Mouse (Mus musculus): ENCODE measurements around the gene Zbtb38. TPM values are rescaled to one million over a fixed set of nuclear protein-coding genes. Genes with fewer than 3 reads are reported as not detected.
A peak's percentile ranks its signal among the peaks of the same experiment; 100 is the strongest.

The Zbtb38 gene
- polyA plus RNA-seq (2015; fragmentation: Nextera tagmentation; extraction: Ambion mirVana): 6.0 and 7.5 TPM in 2 replicates

GRCm38 (mm10) chr9:96752603-96753114 is at the start of gene Zbtb38:
Zbtb38 (minus strand) TSS chr9:96752831.
- H3K36me3 ChIP-seq (replicated peaks; ENCODE audit: insufficient read depth, low read length): no peaks in the 10 kb centered on the region
- H3K27me3 ChIP-seq (ENCODE audit: insufficient read depth, low read length): no peaks in the 10 kb centered on the region
- peak; percentile 58; the same call in 1 of the 2 replicates for ATAC-seq
- H3K27ac ChIP-seq (ENCODE audit: low read depth): 0 out of 2 replicates have a peak within 1 kb of the TSS, but pooled peaks have one; percentile 11
- H3K4me2 ChIP-seq (ENCODE audit: low read depth, low read length): no peak within 1 kb of the TSS
- H3K4me1 ChIP-seq (ENCODE audit: insufficient read depth): no peaks in the 10 kb centered on the region; the same call in 1 of the 2 replicates
- TF ChIP-seq EP300 (IDR thresholded peaks at IDR 0.05; ENCODE audit: low read depth) (no peak), CTCF (IDR thresholded peaks at IDR 0.05; ENCODE audit: low read depth) (no peak)
- WGBS (ENCODE audit: insufficient replicate concordance): 75% methylated on average over 14 of the region's 15 CpGs
- peak; percentile 39 for DNase-seq
- no peak within 1 kb of the TSS for H3K9ac ChIP-seq (replicated peaks)
- H3K9me3 ChIP-seq (ENCODE audit: low read length): no peaks in the 10 kb centered on the region
- no peak within 1 kb of the TSS for H3K4me3 ChIP-seq (ENCODE audit: low read depth, low read length)

- no peak for DNase-seq
- no peaks in the 10 kb centered on the region for H3K9me3 ChIP-seq (ENCODE audit: low read length)
- peaks cover 4% of the 10 kb centered on the region; the same call in 1 of the 2 replicates for H3K4me1 ChIP-seq (ENCODE audit: insufficient read depth)
- no peak overlapping the region for H3K4me2 ChIP-seq (ENCODE audit: low read depth, low read length)
- WGBS (ENCODE audit: insufficient replicate concordance): 16% methylated on average over 5 of the region's 5 CpGs
- no peaks in the 10 kb centered on the region for H3K27me3 ChIP-seq (ENCODE audit: insufficient read depth, low read length)
- no peak overlapping the region for H3K9ac ChIP-seq (replicated peaks)
- TF ChIP-seq CTCF (IDR thresholded peaks at IDR 0.05; ENCODE audit: low read depth) (peak; percentile 55), EP300 (IDR thresholded peaks at IDR 0.05; ENCODE audit: low read depth) (no peak)
- H3K27ac ChIP-seq (ENCODE audit: low read depth): no peak overlapping the region
- ATAC-seq: no peak
- no peaks in the 10 kb centered on the region for H3K36me3 ChIP-seq (replicated peaks; ENCODE audit: insufficient read depth, low read length)
- no peak overlapping the region for H3K4me3 ChIP-seq (ENCODE audit: low read depth, low read length)
Measured at GRCm38 (mm10) chr9:96800131-96800825, 47.6 kb upstream of the Zbtb38 start.

GRCm38 (mm10) chr9:96797311-96797710 is 44.7 kb upstream of the Zbtb38 start:
- DNase-seq: no peak
- no peak overlapping the region for H3K4me2 ChIP-seq (ENCODE audit: low read depth, low read length)

GRCm38 (mm10) chr9:96795399-96795928 is 42.8 kb upstream of the Zbtb38 start:
- Histone ChIP-seq H3K4me2 (ENCODE audit: low read depth, low read length) (peak overlapping the region; percentile 59), H3K4me1 (ENCODE audit: insufficient read depth) (peaks cover 4% of the 10 kb centered on the region; the same call in 1 of the 2 replicates), H3K4me3 (ENCODE audit: low read depth, low read length) (peak overlapping the region; percentile 22; the same call in 1 of the 2 replicates), H3K27me3 (ENCODE audit: insufficient read depth, low read length) (no peaks in the 10 kb centered on the region), H3K27ac (ENCODE audit: low read depth) (no peak overlapping the region), H3K36me3 (replicated peaks; ENCODE audit: insufficient read depth, low read length) (no peaks in the 10 kb centered on the region), H3K9me3 (ENCODE audit: low read length) (no peaks in the 10 kb centered on the region), H3K9ac (replicated peaks) (peak overlapping the region; percentile 44)
- DNase-seq (no peak), ATAC-seq (peak; percentile 36; the same call in 1 of the 2 replicates)
- TF ChIP-seq EP300 (IDR thresholded peaks at IDR 0.05; ENCODE audit: low read depth) (no peak), CTCF (IDR thresholded peaks at IDR 0.05; ENCODE audit: low read depth) (no peak)
- 13% methylated on average over 10 of the region's 10 CpGs for WGBS (ENCODE audit: insufficient replicate concordance)

More at GRCm38 (mm10) chr9:96797311-96797710, 44.7 kb upstream of the Zbtb38 start:
- Histone ChIP-seq H3K36me3 (replicated peaks; ENCODE audit: insufficient read depth, low read length) (no peaks in the 10 kb centered on the region), H3K9me3 (ENCODE audit: low read length) (no peaks in the 10 kb centered on the region), H3K27ac (ENCODE audit: low read depth) (no peak overlapping the region), H3K9ac (replicated peaks) (no peak overlapping the region), H3K4me3 (ENCODE audit: low read depth, low read length) (no peak overlapping the region), H3K4me1 (ENCODE audit: insufficient read depth) (peaks cover 4% of the 10 kb centered on the region; the same call in 1 of the 2 replicates), H3K27me3 (ENCODE audit: insufficient read depth, low read length) (no peaks in the 10 kb centered on the region)
- ATAC-seq: no peak
- 82% methylated on average over 3 of the region's 3 CpGs for WGBS (ENCODE audit: insufficient replicate concordance)
- TF ChIP-seq CTCF (IDR thresholded peaks at IDR 0.05; ENCODE audit: low read depth): no peak
- no peak for TF ChIP-seq EP300 (IDR thresholded peaks at IDR 0.05; ENCODE audit: low read depth)

- Histone ChIP-seq H3K36me3 (replicated peaks; ENCODE audit: insufficient read depth, low read length) (no peaks in the 10 kb centered on the region), H3K9me3 (ENCODE audit: low read length) (no peaks in the 10 kb centered on the region), H3K4me3 (ENCODE audit: low read depth, low read length) (no peak overlapping the region), H3K4me1 (ENCODE audit: insufficient read depth) (peaks cover 4% of the 10 kb centered on the region; the same call in 1 of the 2 replicates), H3K27me3 (ENCODE audit: insufficient read depth, low read length) (no peaks in the 10 kb centered on the region), H3K9ac (replicated peaks) (no peak overlapping the region), H3K27ac (ENCODE audit: low read depth) (no peak overlapping the region), H3K4me2 (ENCODE audit: low read depth, low read length) (no peak overlapping the region)
- DNase-seq (no peak), ATAC-seq (no peak)
- no peak for TF ChIP-seq EP300 (IDR thresholded peaks at IDR 0.05; ENCODE audit: low read depth)
- no peak for TF ChIP-seq CTCF (IDR thresholded peaks at IDR 0.05; ENCODE audit: low read depth)
- WGBS (ENCODE audit: insufficient replicate concordance): 77% methylated on average over 2 of the region's 2 CpGs
Measured at GRCm38 (mm10) chr9:96794601-96795000, 42.0 kb upstream of the Zbtb38 start.

GRCm38 (mm10) chr9:96792543-96792942 is 39.9 kb upstream of the Zbtb38 start:
- DNase-seq: no peak
- no peak for ATAC-seq
- Histone ChIP-seq H3K9me3 (ENCODE audit: low read length) (no peaks in the 10 kb centered on the region), H3K27me3 (ENCODE audit: insufficient read depth, low read length) (no peaks in the 10 kb centered on the region), H3K4me3 (ENCODE audit: low read depth, low read length) (no peak overlapping the region), H3K4me1 (ENCODE audit: insufficient read depth) (peaks cover 4% of the 10 kb centered on the region; the same call in 1 of the 2 replicates), H3K4me2 (ENCODE audit: low read depth, low read length) (no peak overlapping the region), H3K9ac (replicated peaks) (no peak overlapping the region), H3K27ac (ENCODE audit: low read depth) (no peak overlapping the region), H3K36me3 (replicated peaks; ENCODE audit: insufficient read depth, low read length) (no peaks in the 10 kb centered on the region)
- TF ChIP-seq CTCF (IDR thresholded peaks at IDR 0.05; ENCODE audit: low read depth) (no peak), EP300 (IDR thresholded peaks at IDR 0.05; ENCODE audit: low read depth) (no peak)
- 68% methylated on average over 2 of the region's 2 CpGs for WGBS (ENCODE audit: insufficient replicate concordance)
